ENCODE assay signal across 28 mouse cellular contexts in the genomic region with DNA sequence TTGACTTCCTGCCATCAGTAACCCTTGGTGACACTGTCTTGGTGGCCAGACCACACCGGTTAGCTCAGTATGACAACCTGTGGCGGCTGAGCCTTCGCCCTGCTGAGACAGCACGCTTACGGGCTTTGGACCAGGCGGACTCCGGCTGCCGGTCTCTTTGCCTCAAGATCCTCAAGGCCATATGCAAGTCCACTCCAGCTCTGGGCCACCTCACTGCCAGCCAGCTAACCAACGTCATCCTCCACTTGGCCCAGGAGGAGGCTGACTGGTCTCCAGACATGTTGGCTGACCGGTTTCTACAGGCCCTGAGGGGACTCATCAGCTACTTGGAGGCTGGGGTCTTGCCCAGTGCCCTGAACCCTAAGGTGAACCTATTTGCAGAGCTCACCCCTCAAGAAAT. TPM values are rescaled to one million over a fixed set of nuclear protein-coding genes. Genes with fewer than 3 reads are reported as not detected.
A peak's percentile ranks its signal among the peaks of the same experiment; 100 is the strongest.
DNase-seq lines count a peak whose midpoint lies in the region; ATAC-seq and TF ChIP-seq lines count a peak whose summit lies in the region.
"Had no signal": no experiment of that assay in that cellular context is flagged by ENCODE, and none has a peak within 500 bp of the region (broad histone marks: within the 10 kb centered on the region; RNA-seq: fewer than 3 reads in every experiment).

No protein-coding gene starts in this region.

- TF ChIP-seq CTCF in G1E (IDR thresholded peaks at IDR 0.05; ENCODE audit: low read depth, low read length), result no peak

- no peak for ATAC-seq in heart, embryonic 13.5 days (ENCODE audit: extremely low read depth, insufficient number of reproducible peaks, low FRiP score, low TSS enrichment)
- no peak for ATAC-seq in G1E (ENCODE audit: extremely low read depth, insufficient number of reproducible peaks, low FRiP score, poor library complexity, severe bottlenecking)
- no peak for ATAC-seq in liver, embryonic 15.5 days (ENCODE audit: insufficient read depth)
- ATAC-seq: activated CD4-positive, CD25-positive, alpha-beta regulatory T cell, adult 4 months; forebrain, embryonic 14.5 days; hindbrain, postnatal 0 days had no signal

- peaks cover 52% of the 10 kb centered on the region for H3K4me1 ChIP-seq in heart, embryonic 13.5 days
- peaks cover 43% of the 10 kb centered on the region for H3K4me1 ChIP-seq in G1E (ENCODE audit: insufficient read depth, low read depth, low read length)
- H3K4me1 ChIP-seq in liver, embryonic 15.5 days (replicated peaks), result peaks cover 67% of the 10 kb centered on the region

- no peak overlapping the region for H3K4me2 ChIP-seq in heart, embryonic 13.5 days
- peak overlapping the region; percentile 66 for H3K4me2 ChIP-seq in liver, embryonic 15.5 days
- H3K4me2 ChIP-seq: limb, embryonic 15.5 days had no signal

- H3K27me3 ChIP-seq in heart, embryonic 13.5 days (replicated peaks), result no peaks in the 10 kb centered on the region
- no peaks in the 10 kb centered on the region for H3K27me3 ChIP-seq in G1E (ENCODE audit: insufficient read depth, low read length)
- no peaks in the 10 kb centered on the region for H3K27me3 ChIP-seq in liver, embryonic 15.5 days
- H3K27me3 ChIP-seq: limb, embryonic 15.5 days had no signal

- intact Hi-C loops in heart, postnatal 10 days (cut with DNase I), result no loop called here

- 91% methylated on average over 10 of the region's 10 CpGs for WGBS in heart, embryonic 13.5 days
- WGBS in liver, embryonic 15.5 days (ENCODE audit: insufficient replicate concordance), result 83% methylated on average over 10 of the region's 10 CpGs

- no peaks in the 10 kb centered on the region for H3K9me3 ChIP-seq in heart, embryonic 13.5 days
- H3K9me3 ChIP-seq in G1E (replicated peaks), result peaks cover 3% of the 10 kb centered on the region
- no peaks in the 10 kb centered on the region for H3K9me3 ChIP-seq in liver, embryonic 15.5 days (replicated peaks)
- H3K9me3 ChIP-seq: limb, embryonic 15.5 days had no signal

- H3K9ac ChIP-seq in heart, embryonic 13.5 days, result peak overlapping the region; percentile 73
- H3K9ac ChIP-seq in liver, embryonic 15.5 days, result peak overlapping the region; percentile 47; the same call in 1 of the 2 replicates
- H3K9ac ChIP-seq: limb, embryonic 15.5 days had no signal

- no peak overlapping the region for H3K4me3 ChIP-seq in heart, embryonic 13.5 days
- H3K4me3 ChIP-seq in G1E (ENCODE audit: low read depth, low read length), result peak overlapping the region; percentile 31; the same call in 1 of the 2 replicates
- 0 out of 2 replicates have a peak overlapping the region, but pooled peaks have one; percentile 3 for H3K4me3 ChIP-seq in liver, embryonic 15.5 days (replicated peaks)
- H3K4me3 ChIP-seq: layer of hippocampus, adult 2 months; limb, embryonic 15.5 days; myocyte had no signal

- peak overlapping the region; percentile 92 for H3K27ac ChIP-seq in heart, embryonic 13.5 days (replicated peaks)
- peak overlapping the region; percentile 93 for H3K27ac ChIP-seq in liver, embryonic 15.5 days (replicated peaks)
- H3K27ac ChIP-seq: hindbrain, postnatal 0 days; limb, embryonic 15.5 days had no signal

- DNase-seq in adrenal gland, adult 2 months, result peak; percentile 55
- no peak for DNase-seq in adrenal gland, adult (ENCODE audit: inconsistent age in 2 of 2, low spot score in 1 of 2)
- no peak for DNase-seq in heart, postnatal 10 days
- DNase-seq in G1E (ENCODE audit: low spot score), result no peak
- no peak for DNase-seq in cerebellum, adult 9-10 months
- no peak for DNase-seq in left cerebral cortex, adult 18-20 months (ENCODE audit: low spot score in 2 of 2)
- DNase-seq: cerebellum, adult 9-11 months; gastrocnemius, postnatal 25 days; kidney, adult 2 months; kidney, postnatal 14 days; lung, postnatal 10 days; midbrain, embryonic 14.5 days; thymus, postnatal 36 days had no signal

- H3K36me3 ChIP-seq in heart, embryonic 13.5 days, result peaks cover 80% of the 10 kb centered on the region
- peaks cover 94% of the 10 kb centered on the region for H3K36me3 ChIP-seq in G1E (replicated peaks)
- H3K36me3 ChIP-seq in liver, embryonic 15.5 days (replicated peaks), result peaks cover 82% of the 10 kb centered on the region

RNA-seq across cellular contexts. Expression of a gene that starts 5.3 kb away (rescaled TPM):
- 100 to 1,000 TPM; 144 to 366 TPM for total RNA-seq in adrenal gland, adult 2 months (2021)
- polyA plus RNA-seq in adrenal gland, adult 2 months (2012; rRNA removed), result 159 and 166 TPM in 2 replicates
- 74.9 and 83.4 TPM in 2 replicates for polyA plus RNA-seq in heart, embryonic 13.5 days (2015; fragmentation: Nextera tagmentation; extraction: Ambion mirVana)
- 100 to 1,000 TPM in 1 of 2 experiments, 10 to 100 TPM in 1; 96.4 to 105 TPM for total RNA-seq in heart, postnatal 10 days (2021)
- total RNA-seq in G1E (2014; fragmentation: Nextera tagmentation) (45.1 and 51.4 TPM in 2 replicates), G1E (2017) (81.2 and 85.3 TPM in 2 replicates)
- 146 and 170 TPM in 2 replicates for polyA plus RNA-seq in G1E (2012)
- 130 and 134 TPM in 2 replicates for polyA plus RNA-seq in liver, embryonic 15.5 days (2015; fragmentation: Nextera tagmentation; extraction: Ambion mirVana)
- total RNA-seq in left cerebral cortex, adult 18-20 months (2021), result 100 to 1,000 TPM; 126 to 133 TPM

RNA-seq across cellular contexts. Expression of a gene that starts 14.0 kb away (rescaled TPM):
- 10 to 100 TPM in 1 of 2 experiments, 1 to 10 TPM in 1; 6.8 to 20.2 TPM for total RNA-seq in adrenal gland, adult 2 months (2021)
- polyA plus RNA-seq in adrenal gland, adult 2 months (2012; rRNA removed), result not detected in 2 replicates
- polyA plus RNA-seq in heart, embryonic 13.5 days (2015; fragmentation: Nextera tagmentation; extraction: Ambion mirVana), result not detected in 2 replicates
- total RNA-seq in heart, postnatal 10 days (2021), result 10 to 100 TPM; 22.0 to 31.2 TPM
- total RNA-seq in G1E (2014; fragmentation: Nextera tagmentation) (14.0 TPM in 1 of 2 replicates, not detected in the other), G1E (2017) (not detected in 2 replicates)
- not detected in 2 replicates for polyA plus RNA-seq in G1E (2012)
- not detected in 2 replicates for polyA plus RNA-seq in liver, embryonic 15.5 days (2015; fragmentation: Nextera tagmentation; extraction: Ambion mirVana)
- 10 to 100 TPM; 19.0 to 19.4 TPM for total RNA-seq in left cerebral cortex, adult 18-20 months (2021)
- total RNA-seq: hematopoietic stem cell, adult 5-6 weeks; hindbrain, postnatal 0 days had no signal
- polyA plus RNA-seq: activated CD4-positive, CD25-positive, alpha-beta regulatory T cell, adult 4 months; cortical plate, adult 2 months; embryonic facial prominence, embryonic 11.5 days; forebrain, embryonic 14.5 days; hindbrain, postnatal 0 days; kidney, adult 2 months; limb, embryonic 15.5 days; myocyte; neural tube, embryonic 14.5 days; spleen, adult 2 months; stomach, embryonic 14.5 days had no signal

RNA-seq across cellular contexts. Expression of a gene that starts 14.4 kb away (rescaled TPM):
- total RNA-seq in adrenal gland, adult 2 months (2021), result 10 to 100 TPM; 41.8 to 45.8 TPM
- 20.0 and 21.3 TPM in 2 replicates for polyA plus RNA-seq in adrenal gland, adult 2 months (2012; rRNA removed)
- 39.0 and 39.7 TPM in 2 replicates for polyA plus RNA-seq in heart, embryonic 13.5 days (2015; fragmentation: Nextera tagmentation; extraction: Ambion mirVana)
- total RNA-seq in heart, postnatal 10 days (2021), result 10 to 100 TPM; 20.0 to 24.6 TPM
- total RNA-seq in G1E (2014; fragmentation: Nextera tagmentation) (46.5 and 58.3 TPM in 2 replicates), G1E (2017) (22.6 and 25.9 TPM in 2 replicates)
- polyA plus RNA-seq in G1E (2012), result 67.2 and 96.3 TPM in 2 replicates
- polyA plus RNA-seq in liver, embryonic 15.5 days (2015; fragmentation: Nextera tagmentation; extraction: Ambion mirVana), result 24.4 and 26.2 TPM in 2 replicates
- total RNA-seq in left cerebral cortex, adult 18-20 months (2021), result 10 to 100 TPM; 41.9 to 42.4 TPM

RNA-seq across cellular contexts. Expression of a gene that starts 15.9 kb away (rescaled TPM):
- 10 to 100 TPM; 38.7 to 47.7 TPM for total RNA-seq in adrenal gland, adult 2 months (2021)
- polyA plus RNA-seq in adrenal gland, adult 2 months (2012; rRNA removed), result 17.1 and 17.8 TPM in 2 replicates
- polyA plus RNA-seq in heart, embryonic 13.5 days (2015; fragmentation: Nextera tagmentation; extraction: Ambion mirVana), result 25.5 and 25.9 TPM in 2 replicates
- 10 to 100 TPM; 33.2 to 37.6 TPM for total RNA-seq in heart, postnatal 10 days (2021)
- total RNA-seq in G1E (2014; fragmentation: Nextera tagmentation) (35.4 and 44.9 TPM in 2 replicates), G1E (2017) (36.1 and 36.8 TPM in 2 replicates)
- 20.2 and 26.6 TPM in 2 replicates for polyA plus RNA-seq in G1E (2012)
- 16.2 and 17.0 TPM in 2 replicates for polyA plus RNA-seq in liver, embryonic 15.5 days (2015; fragmentation: Nextera tagmentation; extraction: Ambion mirVana)
- 10 to 100 TPM; 34.1 to 35.3 TPM for total RNA-seq in left cerebral cortex, adult 18-20 months (2021)

RNA-seq across cellular contexts. Expression of a gene that starts 37.4 kb away (rescaled TPM):
- 1 to 10 TPM in 1 of 2 experiments, under 1 TPM in 1; 0.46 to 1.1 TPM for total RNA-seq in adrenal gland, adult 2 months (2021)
- polyA plus RNA-seq in adrenal gland, adult 2 months (2012; rRNA removed), result 0.81 and 0.85 TPM in 2 replicates
- polyA plus RNA-seq in heart, embryonic 13.5 days (2015; fragmentation: Nextera tagmentation; extraction: Ambion mirVana), result not detected in 2 replicates
- under 1 TPM in 1 of 2 experiments, not detected in 1; 0.05 TPM for total RNA-seq in heart, postnatal 10 days (2021)
- total RNA-seq in G1E (2014; fragmentation: Nextera tagmentation) (not detected in 2 replicates), G1E (2017) (0.05 and 0.06 TPM in 2 replicates)
- not detected in 2 replicates for polyA plus RNA-seq in G1E (2012)
- 0.01 TPM in 1 of 2 replicates, not detected in the other for polyA plus RNA-seq in liver, embryonic 15.5 days (2015; fragmentation: Nextera tagmentation; extraction: Ambion mirVana)
- 10 to 100 TPM; 58.9 to 60.7 TPM for total RNA-seq in left cerebral cortex, adult 18-20 months (2021)
- total RNA-seq: hematopoietic stem cell, adult 5-6 weeks; megakaryocyte progenitor cell, adult 5-6 weeks had no signal
- polyA plus RNA-seq: embryonic facial prominence, embryonic 11.5 days; stomach, embryonic 14.5 days had no signal
